Mouse (Mus musculus): ENCODE measurements around the gene Vmn2r83.

DNA sequence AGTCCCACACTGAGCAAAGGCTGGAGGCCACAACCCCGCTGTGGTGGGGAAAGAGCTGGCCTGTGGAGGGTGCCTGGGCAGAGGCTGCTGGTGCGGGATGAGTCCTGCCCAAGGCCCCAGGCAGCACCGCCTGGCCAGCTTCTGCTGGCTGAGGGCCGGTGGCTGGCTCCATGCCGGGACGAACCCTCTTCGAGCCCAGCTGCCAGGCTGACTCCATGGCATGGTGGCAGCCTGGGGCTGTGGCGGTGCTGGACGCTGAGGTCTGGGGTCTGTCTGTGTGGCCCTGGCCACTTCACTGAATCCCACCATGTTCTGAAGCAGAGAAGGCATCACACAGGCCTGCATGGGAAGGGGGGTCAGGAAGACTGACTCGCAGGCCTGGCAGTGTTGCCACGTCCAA, 72.2 kb downstream of the Vmn2r83 start:
- TF ChIP-seq GATA1 (IDR thresholded peaks at IDR 0.05; ENCODE audit: low read length) (no peak), TAL1 (IDR thresholded peaks at IDR 0.05; ENCODE audit: low read length) (no peak)
